Mouse (Mus musculus) erythroblast, embryonic 14.5 days (primary cell): Measurements from ENCODE around the gene Arhgap40.

ENCODE experiments used
- GATA1 ChIP-seq: IDR thresholded peaks from 2 replicates; pipeline ENCODE4 v1.6.1; 2012; ENCODE audit warnings: low read length, inconsistent platforms, mixed read lengths
- TAL1 ChIP-seq: IDR thresholded peaks from 3 replicates; pipeline ENCODE4 v1.6.1; 2012; ENCODE audit warnings: low read length, inconsistent platforms, mixed read lengths

DNA sequence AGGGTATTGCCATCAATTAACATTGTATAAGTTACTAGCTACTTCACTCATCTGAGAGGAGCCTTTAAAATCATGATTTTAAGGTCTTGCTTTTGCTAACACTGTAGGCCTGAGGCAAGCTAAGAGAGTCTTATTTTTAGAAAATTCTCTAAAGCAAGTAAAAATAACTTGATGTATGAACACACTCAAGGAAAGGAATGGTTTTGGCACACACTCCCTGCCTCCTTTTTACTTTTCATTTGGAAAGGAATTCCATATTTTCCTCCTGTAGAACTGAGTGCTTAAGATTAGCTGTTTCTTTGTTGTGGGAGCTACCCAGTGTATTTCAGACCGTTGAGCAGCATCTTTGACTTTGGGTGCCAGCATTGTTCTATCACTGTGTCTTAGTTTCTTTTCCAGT, 38.4 kb upstream of the Arhgap40 start:
- TF ChIP-seq GATA1 (no peak), TAL1 (no peak)
